Mouse (Mus musculus): ENCODE measurements around the gene Alox5.
A peak's percentile ranks its signal among the peaks of the same experiment; 100 is the strongest.

Alox5 gene

DNA sequence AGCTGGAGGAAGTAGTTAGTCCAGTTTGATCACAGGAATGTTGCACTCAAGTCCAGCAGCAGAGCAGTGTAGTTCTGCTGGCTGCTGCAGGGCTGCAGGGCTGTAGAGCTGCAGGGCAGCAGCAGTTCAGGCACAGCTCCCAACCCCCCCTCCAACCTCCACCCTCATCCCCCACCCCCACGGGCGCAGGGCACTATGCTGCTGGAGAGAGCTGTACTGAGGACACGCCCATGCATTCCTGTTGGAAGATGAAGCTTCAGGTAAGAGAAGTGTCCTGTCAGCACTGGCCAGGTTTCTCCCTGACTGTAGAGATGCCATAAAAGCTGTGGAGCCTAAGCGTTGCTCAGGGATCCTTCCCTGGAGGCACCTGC lies 74.9 kb downstream of the Alox5 start:
- DNase-seq (ENCODE audit: low spot score in 2 of 2): no peak

DNA sequence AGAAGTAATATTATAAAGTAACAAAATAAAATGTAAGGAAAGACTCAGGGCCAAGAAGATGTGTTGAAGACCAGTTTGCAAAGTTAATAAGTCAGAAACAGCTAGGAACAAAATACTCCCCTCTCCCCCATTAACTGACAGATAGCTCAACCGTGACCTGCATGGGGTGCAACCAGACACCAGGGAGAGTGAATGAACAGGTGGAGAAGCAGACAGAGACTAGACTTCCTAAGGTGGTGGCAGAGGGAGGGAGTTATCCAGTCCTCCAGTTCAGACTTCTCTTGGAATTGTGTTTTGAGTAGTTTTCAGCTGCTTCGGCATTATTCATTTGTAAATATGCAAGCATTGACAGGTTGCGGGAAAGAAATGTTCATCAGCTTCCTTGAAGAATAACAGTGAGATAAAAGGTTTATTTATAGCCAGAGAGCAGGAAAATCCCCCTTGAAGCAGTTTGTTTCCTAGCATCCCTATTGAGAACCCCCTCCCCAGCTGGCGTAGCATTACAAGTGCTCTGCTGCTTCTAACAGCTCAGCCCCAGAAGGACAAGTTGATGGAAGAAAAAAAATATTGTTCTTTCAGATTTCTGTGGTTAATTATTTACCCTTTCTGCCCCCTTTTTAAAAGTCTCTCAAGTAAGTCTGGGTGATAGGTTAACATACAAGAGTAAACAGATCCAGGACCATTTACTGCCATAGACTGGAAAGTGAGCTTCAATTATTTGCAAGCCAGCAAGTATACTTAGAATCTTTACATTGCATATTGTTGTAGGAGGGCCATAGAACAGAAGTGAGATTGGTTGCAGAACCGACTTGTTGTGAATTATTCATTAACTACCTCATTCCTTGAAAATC lies 75.6 kb downstream of the Alox5 start:
- DNase-seq (ENCODE audit: low spot score in 2 of 2): no peak

DNA sequence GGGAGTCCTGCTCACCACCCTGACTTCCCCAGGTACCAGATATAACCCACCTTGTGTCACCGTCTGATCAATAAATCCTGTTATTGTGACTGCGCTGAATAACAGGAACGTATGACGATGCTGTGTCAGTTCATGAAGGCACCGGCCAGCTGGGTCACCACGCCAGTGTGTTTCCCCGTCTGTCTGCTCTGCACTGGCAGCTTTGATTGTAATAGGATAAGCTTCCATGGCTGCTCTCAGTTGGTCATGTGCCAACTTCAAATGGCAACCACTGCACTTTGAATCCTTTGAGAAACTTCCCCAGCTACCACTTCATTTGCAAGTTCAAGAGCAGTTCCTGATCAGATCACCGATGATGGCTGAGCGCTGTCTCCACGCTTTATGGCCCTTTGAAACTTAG lies 77.4 kb downstream of the Alox5 start:
- DNase-seq (ENCODE audit: low spot score in 2 of 2): no peak

DNA sequence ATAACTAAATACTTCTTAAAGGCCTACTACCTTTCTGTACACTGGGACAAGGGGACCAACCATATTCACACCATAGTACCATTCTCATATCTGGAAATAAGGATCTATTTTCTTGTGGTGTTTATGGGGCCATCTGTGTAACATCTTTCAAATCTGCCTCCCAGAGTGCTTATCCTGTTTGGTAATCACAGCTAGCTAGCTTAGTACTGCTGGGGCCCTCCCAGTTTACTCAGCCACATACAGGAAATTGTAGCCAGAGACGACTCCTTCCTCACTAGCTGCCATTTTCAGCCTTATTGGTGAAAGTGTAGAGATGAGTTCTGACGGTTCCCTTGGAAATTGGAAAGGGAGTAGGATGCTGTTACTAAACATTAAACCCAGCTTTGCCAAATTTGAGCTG lies 79.4 kb downstream of the Alox5 start:
- DNase-seq (ENCODE audit: low spot score in 2 of 2): no peak

DNA sequence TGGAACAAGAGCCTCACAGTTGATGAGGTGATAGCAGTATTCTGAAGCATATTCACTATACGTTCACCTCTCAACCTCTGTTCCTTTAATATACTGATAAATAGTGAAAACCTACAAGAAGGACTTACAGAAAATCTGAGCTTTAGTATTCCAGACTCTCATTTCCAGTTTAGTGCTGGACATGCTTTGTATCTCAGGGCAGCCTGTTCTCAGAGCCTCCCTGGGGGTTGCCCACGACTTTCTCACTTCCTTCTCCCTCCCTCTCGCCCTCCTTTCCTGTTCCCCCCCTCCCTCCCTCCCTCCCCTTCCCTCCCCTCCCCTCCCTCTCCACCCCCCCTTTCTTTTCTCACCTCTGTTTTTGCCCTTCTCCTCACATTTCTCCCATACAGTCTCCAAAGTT lies 80.8 kb downstream of the Alox5 start:
- DNase-seq (ENCODE audit: low spot score in 2 of 2): no peak

DNA sequence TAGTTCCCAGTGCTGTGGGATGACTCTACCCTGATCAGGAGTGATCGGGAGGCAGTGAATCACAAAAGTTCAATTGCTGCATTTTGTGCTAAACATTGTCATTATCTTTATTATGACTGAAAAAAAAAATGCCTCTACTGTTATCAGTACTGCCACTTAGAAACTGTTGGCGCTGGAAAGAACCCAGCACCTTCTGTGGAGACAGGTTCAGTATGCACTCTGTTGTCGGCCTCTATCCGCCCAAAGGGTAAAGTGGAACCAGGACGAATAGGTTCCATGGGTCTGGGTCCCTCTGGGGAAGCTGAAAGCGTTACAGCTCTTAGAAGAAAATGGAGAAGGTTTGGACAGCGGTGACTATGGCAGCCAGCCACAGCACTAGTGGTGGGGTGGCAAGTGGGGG lies 82.1 kb downstream of the Alox5 start:
- no peak for DNase-seq (ENCODE audit: low spot score in 2 of 2)

DNA sequence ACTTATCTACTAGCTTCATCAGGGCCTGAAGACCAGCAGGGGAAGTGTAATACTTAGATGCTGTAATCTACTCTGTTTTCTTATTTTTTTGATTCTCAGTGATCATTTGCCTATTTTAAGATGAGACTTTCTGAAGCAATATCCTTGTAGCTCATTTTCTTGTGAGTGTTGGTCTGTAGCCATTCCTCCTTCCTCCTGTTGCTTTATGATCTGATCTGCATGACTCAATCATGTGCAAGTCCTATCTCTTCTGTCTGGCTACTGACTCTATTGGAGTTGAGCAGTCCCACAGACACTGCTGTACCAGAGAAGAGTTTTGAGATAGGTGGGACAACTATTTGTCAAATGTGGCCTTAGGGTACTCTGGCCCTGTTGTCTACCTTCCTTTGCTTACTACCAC lies 86.4 kb downstream of the Alox5 start:
- DNase-seq (ENCODE audit: low spot score in 2 of 2): no peak

DNA sequence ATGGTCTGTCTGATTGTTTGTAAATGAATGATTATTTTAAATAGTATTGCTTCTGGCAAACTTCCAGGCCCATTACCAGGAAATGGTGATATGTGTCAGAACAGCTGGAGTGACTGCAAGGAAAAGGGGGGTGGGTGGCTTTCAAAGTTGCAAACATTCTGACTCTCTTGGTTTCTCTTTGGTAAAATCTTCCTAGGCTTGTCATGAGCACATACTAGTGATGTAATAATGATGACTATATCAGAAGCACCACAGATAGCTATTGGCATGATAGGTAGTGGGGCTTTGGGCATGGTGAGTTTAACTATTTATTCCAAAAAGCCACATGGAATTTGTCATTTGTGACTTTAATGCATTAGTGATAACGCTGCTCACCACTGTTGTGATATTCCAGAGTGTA lies 86.8 kb downstream of the Alox5 start:
- DNase-seq (ENCODE audit: low spot score in 2 of 2): no peak

DNA sequence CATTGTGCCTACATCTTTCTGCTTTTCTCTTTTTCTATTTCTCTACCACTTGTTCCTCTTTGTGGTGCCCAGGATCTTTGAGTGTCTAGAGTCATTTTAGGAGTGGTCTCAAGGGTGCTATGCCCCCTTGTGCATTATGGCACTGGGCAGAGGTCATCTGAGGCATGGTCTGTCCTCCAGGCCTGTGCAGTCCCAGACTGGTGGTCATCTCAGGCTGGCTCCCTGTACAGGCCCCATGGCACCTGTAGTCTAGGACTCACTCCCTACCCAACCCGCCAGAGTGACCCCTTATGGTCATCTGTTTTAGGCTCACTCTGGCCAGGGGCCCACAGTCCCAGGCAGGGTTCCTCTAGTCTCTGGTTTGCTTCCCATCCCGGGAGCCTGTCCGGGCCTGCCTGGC lies 89.5 kb downstream of the Alox5 start:
- DNase-seq (ENCODE audit: low spot score in 2 of 2): no peak

DNA sequence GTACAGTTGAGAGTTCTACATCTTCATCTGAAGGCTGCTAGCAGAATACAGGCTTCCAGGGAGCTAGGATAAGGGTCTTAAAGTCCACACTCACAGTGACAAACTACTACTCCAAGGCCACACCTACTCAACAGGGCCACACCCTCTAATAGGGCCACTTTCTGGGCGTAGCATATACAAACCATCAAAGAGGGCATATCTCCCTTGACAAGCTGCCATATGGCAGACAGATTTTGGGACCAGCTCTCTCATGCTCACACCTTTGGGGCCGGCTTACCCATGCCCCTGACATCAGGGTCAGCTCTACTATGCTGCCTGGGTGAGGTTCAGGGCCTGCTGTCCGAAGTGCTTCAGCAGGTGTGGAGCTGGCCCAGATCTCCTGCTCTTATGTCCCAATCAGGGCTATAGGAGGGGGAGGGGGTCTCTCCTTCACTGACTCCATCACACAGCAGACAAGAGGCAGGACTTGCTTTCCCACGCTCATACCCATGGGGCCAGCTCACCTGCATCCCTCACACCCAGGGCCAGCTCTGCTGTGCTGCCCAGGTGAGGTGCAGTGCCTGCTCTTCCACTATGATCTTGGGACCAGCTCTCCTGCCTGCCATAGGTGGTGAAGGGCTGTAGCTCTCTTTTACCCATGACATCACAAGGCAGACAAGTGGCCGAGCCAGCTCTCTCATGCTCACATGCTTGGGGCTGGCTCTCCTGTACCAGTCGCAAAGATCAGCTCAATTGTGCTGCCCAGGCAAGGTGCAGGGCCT lies 90.6 kb downstream of the Alox5 start:
- DNase-seq (ENCODE audit: low spot score in 2 of 2): peak; percentile 58 to 70

DNA sequence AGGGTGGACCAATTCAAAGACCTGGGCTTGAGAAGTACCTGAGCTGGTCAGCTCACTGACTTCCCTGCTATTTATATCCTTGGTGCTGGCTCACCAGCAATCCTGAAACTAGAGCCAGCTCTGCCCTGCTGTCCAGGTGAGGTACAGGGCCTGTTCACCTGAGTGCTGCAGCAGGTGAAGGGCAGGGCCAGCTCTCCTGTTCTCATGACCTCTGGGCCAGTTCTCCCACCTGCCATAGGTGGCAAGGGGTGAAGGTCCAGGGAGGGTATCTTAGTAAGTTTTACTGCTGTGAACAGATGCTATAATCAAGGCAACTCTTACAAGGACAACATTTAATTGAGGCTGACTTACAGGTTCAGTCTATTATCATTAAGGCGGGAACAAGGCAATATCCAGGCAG lies 91.2 kb downstream of the Alox5 start:
- no peak for DNase-seq (ENCODE audit: low spot score in 2 of 2)

DNA sequence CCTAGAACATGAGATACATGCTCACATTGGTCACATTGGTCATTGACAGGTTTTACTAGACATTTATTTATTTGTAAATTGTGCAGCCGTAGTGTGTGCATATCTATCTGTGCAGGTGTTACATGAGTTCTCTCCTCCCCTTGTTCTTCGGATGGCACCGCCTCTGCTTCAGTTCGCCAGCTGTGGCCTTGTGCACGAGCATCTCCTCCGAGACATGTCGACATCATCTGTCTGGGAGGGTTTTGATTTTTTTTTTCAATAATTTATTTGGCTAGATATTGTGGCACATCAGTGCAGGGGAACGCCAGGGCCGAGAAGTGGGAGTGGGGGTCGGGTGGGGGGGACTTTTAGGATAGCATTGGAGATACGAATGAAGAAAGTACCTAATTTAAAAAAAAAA lies 93.0 kb downstream of the Alox5 start:
- DNase-seq (ENCODE audit: low spot score in 2 of 2): no peak

DNA sequence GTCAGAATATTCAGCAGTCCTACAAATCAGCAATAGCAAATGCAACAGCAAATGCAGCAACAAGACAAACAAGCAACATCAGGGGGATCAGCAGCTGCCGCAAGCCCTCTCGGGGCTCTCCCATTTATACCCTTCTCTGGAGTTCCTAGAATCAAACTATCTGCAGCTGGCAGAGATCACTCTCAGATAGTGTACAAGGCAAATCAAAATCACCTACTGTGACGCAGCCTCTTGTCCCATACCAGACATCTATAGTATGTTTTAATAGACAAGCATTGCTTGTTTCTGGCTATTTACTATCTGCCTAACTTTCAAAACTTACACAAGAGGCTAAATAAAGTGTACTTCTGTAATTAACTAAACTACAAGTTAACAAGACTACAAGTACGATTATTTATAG lies 99.0 kb downstream of the Alox5 start:
- DNase-seq (ENCODE audit: low spot score in 2 of 2): no peak

DNA sequence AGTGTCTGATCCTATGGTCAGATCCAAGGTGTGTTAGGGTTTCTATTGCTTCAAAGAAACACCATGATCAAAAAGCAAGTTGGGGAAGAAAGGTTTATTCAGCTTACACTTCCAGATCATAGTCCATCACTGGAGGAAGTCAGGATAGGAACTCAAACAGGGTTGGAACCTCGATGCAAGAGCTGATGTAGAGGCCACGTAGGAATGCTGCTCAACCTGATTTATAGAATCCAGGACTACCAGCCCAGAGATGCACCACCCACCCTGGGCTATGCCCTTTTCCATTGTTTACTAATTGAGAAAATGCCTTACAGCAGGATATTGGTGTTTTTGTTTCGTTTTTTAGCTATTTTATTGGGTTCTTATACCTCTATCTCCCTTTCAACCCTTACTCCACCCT lies 99.5 kb downstream of the Alox5 start:
- DNase-seq (ENCODE audit: low spot score in 2 of 2): no peak

All from spleen, postnatal 4 days (tissue).